Mouse (Mus musculus) left cerebral cortex, postnatal 36 days (tissue): Measurements from ENCODE around the gene Tmem178. TPM values are rescaled to one million over a fixed set of nuclear protein-coding genes. Genes with fewer than 3 reads are reported as not detected.

Experiments
- DNase-seq, 2 experiments: peaks; one replicate each; pipeline ENCODE4 v3.0.0; 2021 to 2022; ENCODE audit warnings: low spot score in 2 of 2, mixed read lengths in 1 of 2
- intact Hi-C: fragments of 180-260 bp; cut with DNase I; formaldehyde crosslinking; loops from one replicate; pipeline ENCODE4 v1.15.1; 2025
- total RNA-seq, 2 experiments: library from RNA; stranded (reverse); gene quantifications; 2 replicates each; pipeline ENCODE4 v1.2.3; 2021

Tmem178 gene
- total RNA-seq, 2 experiments from 2014 or later, result 112 to 136 TPM

DNA sequence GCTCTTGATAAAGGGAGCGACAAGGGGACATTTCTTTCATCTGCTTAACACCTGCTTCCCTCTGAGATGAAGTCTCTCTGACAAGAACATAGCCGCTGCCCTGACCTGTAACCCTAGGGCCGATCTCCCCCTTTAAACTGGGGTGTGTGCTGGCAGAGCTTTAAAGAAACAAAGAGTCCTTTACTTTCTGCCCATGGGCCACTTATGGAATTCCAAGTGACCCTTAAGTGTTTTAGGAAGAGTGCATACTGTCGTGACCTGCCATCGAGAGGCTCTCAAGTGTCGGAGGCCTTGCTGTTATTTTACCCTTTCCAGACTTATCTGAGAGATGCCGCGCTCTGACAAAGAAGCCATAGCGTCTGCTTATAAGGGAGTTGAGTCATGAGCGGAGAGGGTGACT lies 35.7 kb downstream of the Tmem178 start:
- DNase-seq, result no peak
- intact Hi-C loops, result loop anchor here (5.0 kb wide), 2 partner anchors 33 to 103 kb away; no protein-coding TSS in a partner anchor

DNA sequence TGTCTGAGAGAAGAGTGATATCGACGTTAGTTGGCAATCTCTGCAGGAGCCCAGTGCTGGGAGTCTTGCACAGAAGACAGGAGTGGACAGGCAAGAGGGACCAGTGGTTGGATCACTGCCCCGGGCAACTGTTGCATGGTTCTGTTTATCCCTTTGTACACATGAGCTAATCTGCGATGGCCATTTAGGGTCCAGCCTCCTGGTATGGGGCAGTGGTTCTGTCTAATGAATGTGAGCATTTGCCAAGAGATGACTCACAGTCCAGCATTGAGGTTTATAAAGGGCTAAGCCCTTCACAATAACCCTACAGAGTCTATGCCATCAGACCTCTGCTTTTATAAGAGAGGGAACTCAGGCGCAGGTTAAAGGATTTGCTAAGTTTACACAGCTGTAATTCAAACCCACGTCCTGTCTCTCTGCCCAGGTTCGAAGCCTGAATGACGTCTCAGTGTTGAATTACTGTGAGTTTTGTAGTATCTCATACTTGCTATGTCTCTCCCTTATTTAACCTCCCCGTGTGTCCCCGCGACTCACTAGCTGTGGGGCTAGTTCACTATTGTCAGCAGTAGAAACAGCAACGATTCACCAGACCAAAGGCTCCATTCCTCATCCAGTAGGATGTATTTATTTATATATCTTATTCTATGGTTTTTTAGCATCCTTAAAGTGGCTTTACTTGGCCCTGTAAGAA lies 37.4 kb downstream of the Tmem178 start:
- no peak for DNase-seq

DNA sequence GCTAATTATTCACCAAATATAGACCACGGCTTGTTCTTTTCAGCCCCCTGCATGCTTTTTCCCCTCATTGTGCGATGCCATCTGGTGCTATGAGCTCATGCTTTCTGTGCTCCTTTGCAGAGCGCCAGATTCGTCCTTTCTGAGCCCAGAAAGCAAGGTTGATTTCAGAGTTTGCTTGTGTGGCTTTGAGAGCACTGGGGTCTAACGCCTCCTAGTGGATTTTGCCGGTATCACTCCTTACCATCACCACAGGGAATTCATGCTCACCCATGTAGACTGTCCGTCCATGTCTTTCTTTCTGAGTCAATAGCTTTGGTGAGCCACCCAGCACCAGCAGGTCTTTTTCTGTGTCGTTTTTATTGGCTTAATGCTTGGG lies 38.0 kb downstream of the Tmem178 start:
- intact Hi-C loops, result loop anchor here (1.0 to 5.0 kb wide), 3 partner anchors 35 to 361 kb away; no protein-coding TSS in a partner anchor
- peak; percentile 84 to 87 for DNase-seq

More for the DNA sequence above, 37.4 kb downstream of the Tmem178 start:
- intact Hi-C loops, result loop anchor here (1.0 to 5.0 kb wide), 3 partner anchors 35 to 361 kb away; no protein-coding TSS in a partner anchor

DNA sequence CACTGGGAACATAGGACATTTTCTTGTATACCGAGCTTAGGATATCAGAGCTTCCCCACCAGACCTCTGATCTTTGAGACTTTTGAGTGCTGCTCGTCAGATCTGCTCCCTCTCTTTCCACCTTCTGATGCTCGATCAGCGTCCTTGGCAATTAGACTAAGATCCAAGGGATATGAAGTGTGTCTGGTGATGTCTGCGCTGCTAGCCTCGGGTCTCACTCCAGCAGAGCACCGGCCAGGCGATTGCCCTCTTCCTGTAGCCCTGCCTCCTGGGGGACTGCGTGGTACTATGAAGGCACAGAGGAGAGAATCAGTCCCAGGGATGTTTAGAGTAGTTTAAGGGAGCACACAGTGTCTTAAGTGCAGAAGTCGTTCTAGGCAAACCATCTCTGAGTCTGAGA lies 38.5 kb downstream of the Tmem178 start:
- intact Hi-C loops, result loop anchor here (1.0 to 5.0 kb wide), 3 partner anchors 36 to 362 kb away; no protein-coding TSS in a partner anchor
- DNase-seq, result no peak

DNA sequence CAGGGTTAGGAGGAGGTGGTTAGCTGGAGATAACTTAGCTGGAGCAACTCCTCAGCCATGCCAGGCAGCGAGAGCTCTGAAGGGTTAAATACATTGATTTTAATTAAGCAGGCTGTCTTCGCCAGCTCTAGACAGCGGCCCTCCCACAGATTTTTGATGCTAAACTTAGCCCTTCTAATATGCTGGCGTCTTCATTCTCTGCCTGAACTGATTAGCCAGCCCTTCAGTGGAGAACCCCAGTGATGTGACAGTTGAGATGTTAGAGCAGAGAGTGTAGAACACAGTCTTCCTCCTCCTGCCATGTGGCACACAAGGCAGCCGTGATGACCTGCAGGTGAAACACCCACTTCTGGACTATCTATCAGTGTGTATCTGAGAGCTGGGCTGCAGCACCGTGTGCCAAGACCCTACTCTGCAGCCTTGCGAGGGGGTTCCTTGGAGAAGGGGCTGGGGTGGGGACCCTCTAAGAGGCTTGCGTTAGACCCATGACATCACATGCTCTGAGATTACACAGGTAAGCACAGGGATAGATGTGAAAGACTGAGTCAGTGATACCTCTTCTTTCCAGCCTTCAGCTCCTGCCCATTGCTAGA lies 47.2 kb downstream of the Tmem178 start:
- no peak for DNase-seq
- intact Hi-C loops, result no loop called here

DNA sequence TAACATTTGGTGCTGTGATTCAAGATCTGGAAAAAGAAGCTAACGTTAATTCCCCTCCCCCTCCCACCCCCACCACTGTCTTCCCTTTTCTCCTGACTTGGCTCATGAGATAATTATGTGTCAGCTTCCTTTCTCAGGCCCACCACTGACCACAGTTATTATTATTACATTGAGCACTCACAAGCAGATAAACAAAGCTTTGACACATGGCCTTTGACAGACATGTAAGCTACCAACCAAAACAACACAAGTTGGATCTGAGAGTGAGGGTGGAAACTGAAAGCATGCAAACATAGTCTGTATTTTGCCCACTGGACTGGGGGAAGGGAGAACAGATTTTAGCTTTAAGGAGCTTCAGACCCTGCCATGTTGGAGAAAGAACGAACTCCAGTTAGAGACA lies 52.8 kb downstream of the Tmem178 start:
- DNase-seq, result no peak
- intact Hi-C loops, result no loop called here

DNA sequence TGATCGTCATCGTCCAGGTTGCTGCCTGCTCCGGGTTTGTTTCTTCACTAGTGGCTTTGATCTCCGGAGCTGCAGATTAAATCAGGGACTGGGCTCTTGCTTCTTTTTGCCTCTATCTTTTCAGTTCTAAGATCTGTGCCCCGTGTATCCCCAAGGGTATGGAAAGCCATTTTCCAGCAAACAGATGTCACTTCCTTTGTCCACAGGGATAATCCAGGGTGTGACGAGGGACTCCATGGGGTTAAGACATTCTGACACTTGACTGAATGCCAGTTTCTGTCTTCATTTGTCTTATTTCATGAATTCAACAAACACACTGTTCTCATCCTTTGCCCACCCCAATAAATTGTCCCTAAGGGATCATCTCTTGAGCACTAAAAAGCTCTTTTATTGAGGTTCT lies 54.5 kb downstream of the Tmem178 start:
- intact Hi-C loops, result no loop called here
- no peak for DNase-seq

DNA sequence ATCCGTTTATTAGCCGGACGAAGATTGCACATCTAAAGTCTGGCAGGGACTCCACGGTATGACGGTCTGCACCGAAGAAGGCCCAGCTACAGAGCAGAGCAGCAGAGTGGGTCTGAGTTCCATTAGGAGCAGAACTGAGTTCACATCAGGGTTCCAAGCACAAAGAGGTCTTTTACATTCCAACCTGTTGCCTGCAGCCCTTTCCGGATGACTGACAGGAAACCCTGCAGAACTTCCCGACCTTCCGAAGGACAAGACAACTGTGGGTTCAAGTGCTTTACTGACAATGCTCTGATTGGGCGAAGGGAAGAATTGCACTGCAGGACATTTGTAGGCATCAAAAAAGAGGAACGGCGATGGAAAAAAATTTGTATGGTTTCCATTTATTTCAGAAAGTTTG lies 56.6 kb downstream of the Tmem178 start:
- DNase-seq, result no peak
- intact Hi-C loops, result no loop called here

DNA sequence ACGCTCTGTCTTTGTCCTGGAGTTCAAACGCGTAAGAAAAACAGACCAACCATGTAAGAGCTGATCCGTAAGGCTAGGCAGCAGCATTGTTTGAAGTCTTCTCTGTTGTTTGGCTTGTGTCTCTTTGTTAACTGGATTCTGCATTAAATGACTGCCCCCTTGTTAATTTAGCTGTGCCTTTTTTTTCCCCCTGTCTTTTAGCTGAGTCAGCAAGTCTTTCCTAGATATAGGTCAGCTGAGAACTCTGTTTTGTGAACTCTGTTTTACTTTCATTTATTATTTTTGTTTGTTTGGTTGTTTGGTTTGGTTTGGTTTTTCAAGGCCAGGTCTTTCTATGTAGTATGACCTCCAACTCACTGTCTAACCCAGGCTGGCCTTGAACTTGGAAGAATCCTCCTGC lies 57.2 kb downstream of the Tmem178 start:
- DNase-seq, result no peak
- intact Hi-C loops, result no loop called here

DNA sequence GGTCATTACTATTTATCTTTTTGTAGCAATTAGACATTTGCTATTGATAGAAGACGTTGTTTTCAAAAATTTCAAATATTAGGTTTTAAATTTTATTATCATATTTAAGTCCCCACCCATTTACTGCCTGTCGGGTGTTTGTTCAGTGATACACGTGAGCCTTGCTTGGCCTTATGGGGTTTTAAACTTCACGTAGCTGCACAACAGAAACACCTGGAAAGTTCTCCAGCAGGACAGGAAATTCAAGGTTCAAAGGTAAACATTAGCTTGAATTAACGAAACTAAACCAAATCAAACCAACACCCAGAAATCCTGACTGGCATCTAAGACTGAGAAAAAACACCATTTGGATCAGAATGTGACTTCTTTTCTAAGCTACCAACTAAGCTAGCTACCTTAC lies 57.7 kb downstream of the Tmem178 start:
- intact Hi-C loops, result no loop called here
- DNase-seq, result no peak

DNA sequence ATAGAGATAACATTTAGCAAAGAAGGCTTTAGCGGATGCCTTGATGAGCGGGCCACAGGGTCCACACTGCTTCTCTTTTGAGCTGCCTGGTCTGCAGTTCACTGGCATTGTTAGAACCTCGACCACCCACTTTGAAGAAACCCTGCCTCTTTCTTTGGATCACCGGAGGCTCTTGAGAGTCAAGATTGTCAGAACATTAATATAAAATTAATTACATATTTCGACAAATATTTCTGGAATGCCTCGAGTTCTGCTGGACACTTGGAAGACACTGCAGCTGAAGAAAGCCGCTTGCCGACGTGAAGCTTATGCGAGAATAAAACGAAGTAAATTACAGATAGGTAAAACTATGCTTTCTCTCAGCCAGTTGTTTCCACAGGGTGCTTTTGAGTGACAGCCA lies 60.0 kb downstream of the Tmem178 start:
- no peak for DNase-seq
- intact Hi-C loops, result no loop called here

DNA sequence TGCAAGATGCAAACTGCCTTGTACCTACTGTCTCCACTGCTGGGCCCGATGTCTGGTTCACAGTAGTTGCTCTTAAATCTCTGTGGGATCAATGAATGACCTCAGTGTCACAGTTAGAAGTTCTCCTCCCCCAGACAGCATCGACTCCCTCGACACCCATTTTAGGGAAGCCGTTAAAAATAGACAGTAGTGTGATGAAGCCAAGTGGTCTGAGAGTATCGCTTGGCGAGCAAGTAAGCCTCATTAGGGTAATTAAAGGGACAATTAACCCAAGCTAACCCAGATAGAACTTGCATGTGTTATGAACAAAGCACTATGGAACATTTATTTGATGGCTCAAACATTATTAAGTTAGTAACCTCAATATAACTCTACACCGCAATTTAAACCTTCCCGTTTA lies 60.9 kb downstream of the Tmem178 start:
- intact Hi-C loops, result no loop called here
- DNase-seq, result no peak

DNA sequence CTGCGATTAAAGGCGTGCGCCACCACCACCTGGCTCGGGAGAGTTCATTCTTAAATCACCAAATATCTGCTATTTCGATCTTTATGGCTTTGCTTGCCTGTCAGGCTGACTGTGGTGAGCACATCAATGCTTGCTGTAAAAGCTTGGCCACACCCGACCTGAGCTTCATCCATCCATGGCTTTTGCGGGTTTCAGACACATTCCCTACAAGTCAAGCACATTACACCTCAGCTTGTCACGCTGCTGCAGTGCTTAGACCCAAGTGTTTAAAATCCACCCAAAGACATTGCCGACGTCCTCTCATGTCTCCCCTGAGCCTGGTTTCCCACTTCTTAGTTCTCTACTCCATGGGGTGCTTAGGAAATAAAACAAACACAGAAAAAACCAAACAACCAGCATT lies 64.7 kb downstream of the Tmem178 start:
- no peak for DNase-seq
- intact Hi-C loops, result no loop called here

DNA sequence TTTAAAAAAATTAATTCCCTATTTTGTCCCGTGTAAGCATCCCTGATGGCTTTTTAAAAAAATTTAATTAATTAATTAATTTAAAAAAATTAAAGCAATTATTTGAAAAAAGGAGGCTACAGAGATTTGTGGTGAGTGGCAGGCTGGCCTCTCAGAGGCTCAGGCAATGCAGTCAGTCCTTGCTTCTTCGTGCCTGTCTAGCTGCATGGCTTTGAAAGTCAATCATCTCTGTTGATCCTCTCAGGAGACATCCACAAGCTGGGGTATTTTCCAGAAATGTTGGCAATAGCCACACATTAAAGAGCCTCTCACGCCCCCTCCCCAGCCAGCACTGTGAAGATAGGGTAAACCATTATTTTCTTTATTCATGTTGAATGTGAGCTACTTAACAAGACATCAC lies 65.8 kb downstream of the Tmem178 start:
- intact Hi-C loops, result loop anchor here (10.0 kb wide), 1 partner anchor 385 kb away; no protein-coding TSS in a partner anchor
- no peak for DNase-seq

DNA sequence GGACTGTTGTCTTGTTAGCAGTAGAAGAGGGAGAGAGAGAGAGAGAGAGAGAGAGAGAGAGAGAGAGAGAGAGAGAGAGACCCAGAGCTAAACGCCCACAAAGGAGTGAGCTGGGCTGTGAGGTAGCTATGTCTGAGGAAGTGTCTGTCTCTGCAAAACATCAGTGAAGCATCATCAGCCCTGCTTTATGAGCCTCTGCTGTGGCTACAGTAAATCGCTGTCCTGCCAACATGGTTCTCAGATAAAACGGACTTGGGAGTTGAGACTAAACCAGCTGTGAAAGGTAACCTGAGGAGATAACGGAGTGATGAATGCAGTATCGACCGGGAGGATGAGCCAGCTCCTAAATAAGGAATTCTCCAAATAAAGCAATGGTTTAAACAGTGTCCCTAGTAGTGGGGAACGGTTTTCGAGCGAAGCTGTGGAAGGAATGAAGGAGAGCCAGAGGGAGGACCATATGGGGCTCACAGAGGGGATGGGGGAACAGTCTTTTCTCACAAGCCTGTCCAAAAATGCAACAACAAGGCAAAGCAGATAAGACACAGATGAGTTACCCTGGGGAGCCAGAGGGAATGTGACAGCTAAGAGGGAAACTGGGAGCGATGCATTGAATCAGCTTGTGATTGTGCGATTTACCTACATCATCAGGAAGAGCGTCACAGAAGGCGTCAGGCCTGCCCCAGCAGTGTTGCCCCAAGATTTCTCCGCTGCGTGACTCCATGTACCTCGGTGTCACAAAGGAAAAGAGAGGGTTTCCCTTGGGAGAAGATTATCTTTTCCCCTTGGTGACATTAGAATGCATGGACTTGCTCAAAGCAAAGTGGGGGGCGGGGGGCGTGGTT lies 66.6 kb downstream of the Tmem178 start:
- DNase-seq, result peak; percentile 49 to 51
- intact Hi-C loops, result loop anchor here (10.0 kb wide), 1 partner anchor 386 kb away; no protein-coding TSS in a partner anchor

DNA sequence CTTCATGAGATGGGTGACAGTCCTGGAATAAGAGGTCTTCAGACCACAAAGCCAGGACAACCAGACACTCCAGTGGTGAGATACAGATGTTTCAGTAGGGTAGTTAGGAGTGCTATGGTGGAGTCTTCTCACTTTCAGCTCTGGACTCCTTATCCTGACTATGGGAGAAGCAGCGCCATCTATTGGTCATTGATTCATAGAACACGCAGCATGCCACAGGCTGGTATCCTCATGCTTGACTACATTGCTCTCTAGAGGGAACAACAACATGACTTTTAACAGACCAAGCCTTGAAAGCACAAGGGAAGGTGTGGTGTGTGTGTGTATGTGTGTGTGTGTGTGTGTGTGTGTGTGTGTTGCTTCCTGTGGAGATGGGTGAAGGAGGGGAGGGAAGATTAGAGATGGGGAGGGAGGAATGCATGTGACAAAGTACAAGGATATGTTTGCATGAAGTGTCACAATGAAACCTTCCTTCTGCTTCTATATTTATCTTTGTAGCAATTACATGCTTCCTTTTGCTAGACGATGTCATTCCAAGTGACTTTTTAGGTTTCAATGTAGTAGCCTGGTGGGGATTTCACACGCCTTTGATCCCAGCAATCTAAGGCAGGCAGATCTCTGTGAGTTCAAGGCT lies 71.5 kb downstream of the Tmem178 start:
- intact Hi-C loops, result loop anchor here (10.0 kb wide), 1 partner anchor 391 kb away; no protein-coding TSS in a partner anchor
- DNase-seq, result peak in 1 of 2 experiments; percentile 50

DNA sequence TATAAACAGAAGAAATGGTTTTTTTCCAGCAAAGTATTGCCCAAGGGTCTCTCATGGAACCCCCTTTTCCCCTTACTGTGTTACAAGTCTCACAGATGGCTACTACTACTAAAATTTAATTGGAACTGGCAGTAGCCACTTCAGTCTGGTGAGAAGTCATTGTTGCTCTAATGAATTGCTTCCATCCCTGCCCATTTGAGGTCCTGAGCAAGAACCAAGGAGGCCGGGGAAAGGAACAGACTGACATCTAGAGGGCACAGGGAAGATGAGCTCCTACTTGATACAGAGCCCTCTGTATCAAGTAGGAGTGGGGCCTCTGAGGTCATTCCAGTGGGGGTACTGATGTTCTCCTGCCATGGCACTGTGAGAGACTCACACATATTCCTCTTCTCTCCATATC lies 72.7 kb downstream of the Tmem178 start:
- intact Hi-C loops, result loop anchor here (10.0 kb wide), 1 partner anchor 392 kb away; no protein-coding TSS in a partner anchor
- DNase-seq, result no peak

DNA sequence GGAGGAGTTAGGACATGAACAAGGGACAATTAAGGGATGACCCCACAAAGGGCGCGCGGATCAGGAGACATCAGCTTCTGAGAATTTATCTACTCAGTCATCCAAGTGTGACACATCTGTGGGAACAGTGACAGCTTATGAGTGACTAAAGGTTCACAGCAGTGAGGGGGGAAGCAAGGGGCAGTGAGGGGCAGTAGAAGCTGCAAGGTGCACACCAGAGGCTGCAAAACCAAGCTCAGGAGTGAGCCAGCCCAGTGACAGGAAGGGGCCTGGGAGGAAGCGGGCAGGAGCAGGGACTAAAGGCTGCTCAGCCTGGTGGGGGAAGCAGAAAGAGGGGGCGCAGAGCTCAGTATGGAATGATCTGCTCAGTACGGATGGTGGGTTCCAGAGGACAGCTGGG lies 82.9 kb downstream of the Tmem178 start:
- intact Hi-C loops, result no loop called here
- no peak for DNase-seq

DNA sequence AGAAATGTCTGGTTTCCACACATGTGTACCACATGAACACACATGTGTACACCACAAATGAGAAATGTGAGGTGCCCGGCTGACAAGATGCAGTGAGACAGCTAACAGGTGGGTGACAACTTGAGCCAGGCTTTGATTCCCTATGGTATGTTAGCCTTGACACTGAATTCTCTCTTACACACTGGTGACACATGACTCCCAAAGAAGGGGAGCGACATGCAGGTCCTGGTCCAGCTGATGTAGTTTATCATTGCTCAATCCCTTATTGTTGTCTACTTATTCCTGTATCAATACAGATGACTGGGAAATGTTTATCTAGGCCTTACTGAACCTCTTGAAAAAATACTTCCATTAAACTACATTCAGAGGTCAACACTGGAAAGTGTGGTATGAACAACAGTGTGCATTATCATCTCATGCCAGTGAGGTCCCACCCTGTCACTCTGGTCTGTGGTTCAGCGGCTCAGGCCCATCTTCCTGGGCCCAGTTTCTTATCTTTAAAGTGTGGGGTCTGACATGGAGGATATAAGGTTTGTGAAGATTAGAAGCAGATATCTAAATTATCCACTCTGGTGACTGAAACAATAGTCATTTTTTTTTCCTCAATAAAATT lies 87.5 kb downstream of the Tmem178 start:
- intact Hi-C loops, result no loop called here
- no peak for DNase-seq
